Mouse (Mus musculus): Measurements from ENCODE around the gene Trafd1.

DNA sequence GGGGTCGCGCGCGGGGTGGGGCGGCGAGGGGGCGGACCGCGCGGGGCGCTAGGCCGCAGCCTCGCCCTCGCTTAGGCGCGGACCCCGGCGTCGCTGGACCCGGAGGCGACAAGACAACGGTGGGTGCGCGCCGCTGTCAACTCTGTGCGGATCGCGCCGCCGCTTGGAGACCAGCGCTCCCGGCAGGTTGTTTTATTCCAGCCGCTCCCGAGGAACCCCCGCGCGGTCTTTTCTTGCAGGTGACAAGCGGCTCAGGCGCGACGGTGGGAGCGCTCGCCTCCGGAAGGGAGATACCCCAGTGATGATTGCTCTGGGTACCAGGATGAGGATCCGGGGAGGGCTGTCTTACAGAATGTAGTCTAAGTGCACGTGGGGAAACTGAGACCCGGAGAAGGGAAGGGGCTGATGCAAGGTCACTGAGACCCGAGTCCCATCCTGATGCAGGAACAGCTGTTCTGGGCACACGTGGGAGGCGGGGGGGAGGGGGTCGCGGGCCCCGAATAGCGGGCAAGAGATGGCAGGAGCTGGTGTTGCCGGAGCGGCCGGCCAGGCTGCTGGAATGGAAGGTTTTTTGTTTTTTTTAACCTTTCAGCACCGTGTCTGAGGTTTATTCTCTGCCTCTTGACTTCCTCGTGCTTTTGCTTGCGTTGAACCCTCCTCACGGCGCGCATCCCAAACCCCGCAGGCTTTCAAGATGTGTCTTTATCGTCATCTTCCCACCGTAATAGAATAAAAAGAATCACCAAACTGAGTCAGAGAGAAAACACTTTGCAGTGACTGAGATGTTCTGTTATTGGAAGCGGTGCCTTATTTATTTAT is 12.9 kb upstream of the Trafd1 start:
- no peak for TF ChIP-seq CTCF (IDR thresholded peaks at IDR 0.05; ENCODE audit: borderline replicate concordance, insufficient read depth, low read length)
- no peak for TF ChIP-seq POLR2A (IDR thresholded peaks at IDR 0.05; ENCODE audit: low read depth, low read length)
